Mouse (Mus musculus) thymus, postnatal 0 days (tissue): Measurements from ENCODE around the gene Nupr1. TPM values are rescaled to one million over a fixed set of nuclear protein-coding genes. Genes with fewer than 3 reads are reported as not detected.

Experiments
- DNase-seq: peaks from one replicate; pipeline ENCODE4 v3.0.0-alpha.2; 2015; ENCODE audit warnings: low spot score
- polyA plus RNA-seq: library from polyadenylated mRNA; unstranded; fragments of >200 nt; fragmentation: Nextera tagmentation; extraction: Ambion mirVana; gene quantifications from 2 replicates; pipeline ENCODE4 v1.2.1, GENCODE M21; 2015

Nupr1 gene
- polyA plus RNA-seq, result 15.1 and 16.4 TPM in 2 replicates

DNA sequence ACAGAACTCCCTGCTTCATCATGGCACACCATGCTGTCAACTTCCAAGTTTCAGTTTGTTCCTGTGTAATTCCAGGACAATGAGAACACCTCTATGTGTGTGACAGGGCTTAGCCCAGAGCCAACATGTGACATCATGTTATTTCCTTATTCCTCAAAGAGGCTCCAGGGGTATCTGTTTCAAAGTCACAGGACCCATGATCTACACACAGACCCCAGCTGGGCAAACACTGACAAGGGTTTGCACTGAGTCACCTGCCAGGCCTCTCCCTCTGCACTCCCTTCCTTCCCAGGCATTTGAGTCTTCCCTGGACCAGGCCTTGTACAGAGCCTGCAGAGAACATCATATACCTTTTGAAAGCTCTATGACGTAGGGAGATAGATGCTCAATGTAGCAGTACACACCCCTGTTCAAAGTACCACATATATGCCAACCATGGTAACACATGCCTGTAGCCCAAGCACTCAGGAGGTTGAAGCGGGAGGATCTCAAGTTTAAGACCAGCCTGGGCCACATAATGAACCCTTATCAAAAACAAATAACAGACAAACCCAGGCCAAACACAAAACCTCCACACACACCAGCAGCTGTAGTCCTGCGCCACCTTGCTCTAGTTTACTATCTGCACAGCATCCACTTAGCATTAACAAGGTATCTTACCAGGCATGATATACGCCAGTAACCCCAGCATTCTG is at the start of gene Nupr1:
TSS of gene Nupr1 (minus strand) at position 38 of the 695 bp plus-strand sequence.
- no peak for DNase-seq

DNA sequence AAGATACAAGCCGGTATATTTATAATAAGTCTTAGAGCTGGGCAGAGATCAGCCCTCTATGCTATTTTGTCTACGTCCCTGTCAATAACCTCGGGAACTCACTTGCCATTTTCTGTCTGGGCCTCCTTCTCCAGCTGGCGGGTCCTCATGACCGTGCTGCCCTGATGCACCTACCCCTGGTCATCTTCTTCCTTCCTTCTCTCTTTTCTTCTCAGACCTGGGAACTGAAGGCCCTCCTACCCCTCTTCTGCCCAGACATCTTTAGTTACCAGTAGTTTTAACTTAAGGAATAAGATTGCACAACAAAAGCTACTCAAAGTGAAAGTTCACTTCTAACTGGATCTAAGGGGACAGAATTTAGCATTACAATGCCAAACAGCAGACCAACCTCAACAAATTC is 49.0 kb upstream of the Nupr1 start:
- no peak for DNase-seq

GRCm38 (mm10) chr7:126678545-126679341 is 48.1 kb upstream of the Nupr1 start:
- no peak for DNase-seq

GRCm38 (mm10) chr7:126676631-126677220 is 46.1 kb upstream of the Nupr1 start:
- no peak for DNase-seq

- DNase-seq, result no peak
Observed at GRCm38 (mm10) chr7:126676207-126676606, 45.5 kb upstream of the Nupr1 start, which contains the start of gene Sult1a1. TSS of gene Sult1a1 (minus strand) at chr7:126676432.

DNA sequence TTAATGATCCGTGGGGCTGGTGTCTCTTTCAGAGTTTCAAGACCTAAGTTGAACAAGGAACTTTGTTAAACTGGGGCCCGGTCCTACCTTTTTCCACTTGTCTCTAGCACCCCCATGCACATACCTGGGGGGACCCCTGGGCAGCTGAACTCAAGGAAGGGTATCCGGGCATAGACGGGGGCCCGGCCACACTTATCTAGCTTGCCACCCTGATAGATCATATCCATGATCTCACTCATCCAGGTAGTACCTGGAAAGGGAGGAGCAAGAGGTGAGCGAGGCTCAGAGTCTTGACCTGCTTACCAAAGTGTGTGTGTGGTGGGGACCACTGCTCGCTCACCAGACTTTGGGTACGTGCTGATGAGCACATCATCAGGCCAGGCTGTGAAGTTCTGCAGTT is 44.4 kb upstream of the Nupr1 start:
- no peak for DNase-seq

DNA sequence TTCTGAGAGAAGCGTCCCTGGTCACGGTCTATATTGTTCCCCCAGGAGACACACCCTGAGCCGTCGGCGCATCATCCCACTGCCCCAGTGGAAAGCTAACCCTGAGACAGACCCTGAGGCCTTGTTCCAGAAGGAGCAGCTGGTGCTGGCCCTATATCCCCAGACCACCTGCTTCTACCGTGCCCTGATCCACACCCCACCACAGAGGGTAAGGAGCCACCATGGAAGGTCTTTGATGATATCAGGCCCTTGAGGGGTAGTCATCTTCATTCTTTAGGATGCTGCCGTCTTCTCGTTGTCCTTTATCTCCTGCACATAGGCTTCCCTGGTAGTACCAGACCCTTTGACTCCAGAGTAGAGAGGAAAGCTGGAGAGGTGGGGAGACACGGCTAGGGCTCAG is 41.5 kb upstream of the Nupr1 start:
- no peak for DNase-seq

DNA sequence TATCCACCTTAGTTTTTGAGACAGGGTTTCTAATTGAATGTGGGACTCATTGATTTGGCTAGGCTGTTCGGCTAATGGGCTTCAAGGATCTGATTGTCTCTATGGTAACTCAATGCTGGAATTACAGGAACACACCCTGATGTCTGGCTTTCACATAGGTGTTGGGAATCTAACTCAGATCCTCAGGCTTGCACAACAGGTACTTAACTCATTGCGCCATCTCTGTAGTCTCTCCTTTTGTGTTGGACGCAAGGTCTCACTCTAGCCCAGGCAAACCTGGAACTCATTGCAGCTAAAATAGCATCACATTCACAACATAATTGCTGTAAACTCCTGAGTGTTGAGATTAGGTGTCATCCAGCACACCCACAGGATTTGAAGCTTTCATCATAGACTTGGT is 39.5 kb upstream of the Nupr1 start:
- DNase-seq, result no peak

GRCm38 (mm10) chr7:126668452-126668851 is 37.8 kb upstream of the Nupr1 start:
- DNase-seq, result no peak

GRCm38 (mm10) chr7:126667495-126668090 is 36.9 kb upstream of the Nupr1 start:
- no peak for DNase-seq

DNA sequence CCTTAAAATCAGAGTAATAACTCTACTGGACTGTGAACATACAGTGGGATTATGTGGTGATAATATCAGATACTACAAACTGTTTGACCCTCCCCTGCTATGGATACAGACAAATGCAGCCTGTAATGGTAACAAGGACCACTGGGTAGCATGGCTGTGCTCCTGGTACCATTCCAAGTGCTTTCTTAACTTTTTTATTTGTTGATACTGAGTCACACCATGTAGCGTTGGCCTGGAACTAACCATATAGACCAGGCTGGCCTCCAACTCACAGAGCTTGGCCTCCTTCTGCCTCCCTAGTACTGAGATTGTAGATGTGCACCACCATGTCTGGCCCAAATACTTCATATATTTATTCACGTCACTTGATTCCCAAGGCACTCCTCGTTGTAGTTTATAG is 34.6 kb upstream of the Nupr1 start:
- DNase-seq, result no peak

DNA sequence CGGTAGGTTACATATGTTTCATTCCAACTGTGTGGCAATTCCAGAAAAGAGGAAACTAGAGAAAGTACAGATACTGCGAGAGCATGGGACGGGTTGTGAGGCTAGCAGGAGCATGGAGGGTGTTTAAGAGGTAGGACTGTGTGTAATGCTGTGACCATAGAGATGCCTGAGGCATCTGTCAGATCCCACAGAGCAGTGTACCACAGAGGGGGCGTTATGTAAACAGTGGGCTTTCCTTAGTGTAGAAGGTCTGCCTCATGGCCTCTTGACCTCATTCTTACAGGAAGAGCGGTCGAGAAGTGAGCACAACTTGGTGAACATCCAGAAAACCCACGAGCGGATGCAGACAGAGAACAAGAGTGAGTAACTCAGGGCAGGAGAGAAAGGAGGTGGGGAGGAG is 33.0 kb upstream of the Nupr1 start:
- DNase-seq, result no peak

- no peak for DNase-seq
Observed at GRCm38 (mm10) chr7:126659771-126660170, 29.1 kb upstream of the Nupr1 start.

DNA sequence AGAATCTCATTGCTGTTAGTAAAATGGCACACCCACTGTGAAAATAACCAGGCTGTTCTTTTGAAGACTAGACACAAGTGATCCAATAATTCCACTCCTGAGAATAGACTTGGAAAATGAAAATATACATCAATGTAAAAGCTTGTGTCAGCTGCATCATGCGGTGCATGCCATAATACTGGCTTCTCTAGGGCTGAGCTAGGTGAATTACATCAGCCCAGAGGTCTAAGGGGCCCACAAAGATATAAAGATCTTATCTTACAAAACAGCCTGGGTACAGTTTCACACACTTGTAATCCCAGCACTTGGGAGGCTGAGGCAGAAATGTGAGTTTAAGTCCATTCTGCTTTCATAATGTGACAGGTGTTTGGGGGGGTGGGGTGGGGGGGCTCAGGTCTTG is 26.9 kb upstream of the Nupr1 start:
- no peak for DNase-seq

GRCm38 (mm10) chr7:126655695-126656094 is 25.0 kb upstream of the Nupr1 start:
- DNase-seq, result peak; percentile 50

GRCm38 (mm10) chr7:126653991-126654390 is 23.3 kb upstream of the Nupr1 start:
- DNase-seq, result peak; percentile 29

GRCm38 (mm10) chr7:126650852-126651251 is 20.2 kb upstream of the Nupr1 start:
- DNase-seq, result no peak

DNA sequence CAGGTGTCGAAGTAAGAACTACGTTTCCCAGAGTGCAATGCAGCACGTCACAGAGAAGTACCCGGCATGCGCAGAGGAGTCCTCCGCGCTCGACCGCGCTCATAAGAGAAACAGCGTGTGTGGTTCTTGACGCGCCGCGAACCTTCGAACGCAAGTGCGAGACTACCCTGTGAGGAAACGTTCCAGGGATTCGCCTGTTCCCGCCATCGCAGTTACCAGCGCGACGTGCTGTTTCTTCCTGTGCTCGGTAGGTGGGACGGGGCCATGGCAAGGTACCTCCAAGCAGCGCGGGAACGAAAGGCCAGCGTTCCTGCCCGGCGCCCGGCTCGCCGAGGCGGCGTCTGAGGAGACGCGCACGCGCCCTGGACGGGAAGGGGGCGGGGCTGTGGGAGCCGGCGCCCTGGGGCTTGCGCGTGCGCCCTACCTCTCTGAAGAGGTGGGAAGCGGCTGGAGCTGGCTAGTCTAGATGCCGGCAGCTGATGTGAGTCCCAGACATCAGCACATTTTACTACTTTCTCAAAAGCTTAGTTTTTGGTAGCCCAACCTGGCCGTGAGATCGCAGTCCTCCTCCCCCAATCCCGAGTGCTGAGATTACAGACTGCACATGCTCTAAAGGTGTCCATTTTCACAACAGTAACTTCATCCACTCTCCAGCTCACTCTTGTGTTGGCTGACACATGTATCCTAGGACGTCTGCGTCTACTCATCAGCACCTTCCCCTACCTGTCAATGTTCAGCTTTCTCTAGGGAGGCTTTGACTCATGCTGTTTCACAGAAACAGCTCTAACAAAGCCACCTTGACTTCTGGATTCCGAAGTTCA is 18.8 kb upstream of the Nupr1 start, which contains the start of gene Sgf29:
TSS of gene Sgf29 (plus strand) at position 79 of the 821 bp plus-strand sequence.
- peak; percentile 93 for DNase-seq

- DNase-seq, result no peak
Observed at GRCm38 (mm10) chr7:126648486-126648885, 17.8 kb upstream of the Nupr1 start.

DNA sequence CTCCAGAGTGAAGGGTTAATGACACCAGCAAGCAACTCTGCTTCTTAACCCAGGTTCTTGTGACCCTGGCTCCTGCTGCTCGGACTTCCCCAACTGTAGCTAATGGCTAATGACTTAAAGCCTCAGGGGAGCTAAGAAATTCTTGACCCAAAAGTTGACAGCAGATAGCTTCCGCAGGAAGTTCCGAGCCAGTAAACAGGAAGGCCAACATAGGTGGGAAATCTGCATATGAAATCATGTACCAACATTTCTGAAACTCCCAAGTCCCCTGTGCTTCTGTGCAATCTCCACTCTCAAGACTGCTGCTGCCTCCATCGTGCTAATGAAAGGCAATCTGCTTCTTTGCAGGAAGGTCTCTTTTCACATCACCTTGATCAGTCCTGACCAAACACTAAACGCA is 15.0 kb upstream of the Nupr1 start:
- DNase-seq, result no peak

- DNase-seq, result no peak
Observed at GRCm38 (mm10) chr7:126644914-126645313, 14.3 kb upstream of the Nupr1 start.
